Mouse (Mus musculus) liver, embryonic 14 days (tissue): ENCODE data around the gene Nsmce3. TPM values are rescaled to one million over a fixed set of nuclear protein-coding genes. Genes with fewer than 3 reads are reported as not detected.

Source experiments
- polyA plus RNA-seq: library from polyadenylated mRNA; depleted of rRNA; stranded (reverse); fragments of >200 nt; gene quantifications from 2 replicates; pipeline ENCODE4 v1.2.3, GENCODE M21; 2012; rRNA removed

Nsmce3 gene
- polyA plus RNA-seq: 2.8 and 3.3 TPM in 2 replicates

DNA sequence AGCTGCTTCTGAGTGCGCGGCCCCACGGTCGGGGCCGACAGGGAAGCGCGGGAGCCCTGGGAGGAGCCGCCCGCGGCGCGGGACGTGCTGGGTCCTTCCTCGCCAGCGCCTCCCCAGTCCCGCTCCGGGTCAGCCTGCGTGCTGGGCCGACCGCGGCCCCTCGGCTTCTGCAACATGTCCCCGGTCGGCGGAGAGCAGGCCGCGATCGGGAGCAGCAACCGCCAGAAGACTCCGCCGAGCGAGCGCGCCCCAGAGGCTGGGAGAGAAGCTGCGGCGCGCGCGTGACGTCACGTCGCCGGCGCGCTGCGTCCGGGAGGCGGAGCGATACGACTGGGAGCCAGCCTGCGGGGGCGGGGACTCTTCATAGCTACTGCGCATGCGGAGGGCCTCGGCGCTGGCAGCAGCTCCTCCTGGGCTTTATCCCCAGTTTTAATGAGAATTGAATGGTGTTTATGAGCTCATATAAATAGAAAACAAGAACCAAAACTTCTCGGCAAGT, at the start of gene Nsmce3:
Gene Nsmce3, minus strand, starts transcription at position 255 of the 499 bp plus-strand sequence.

